Mouse (Mus musculus) gastrocnemius, postnatal 4 days (tissue): ENCODE measurements around the gene Slc6a17. TPM values are rescaled to one million over a fixed set of nuclear protein-coding genes. Genes with fewer than 3 reads are reported as not detected.

ENCODE experiments used
- DNase-seq, 2 experiments: peaks; one replicate each; pipeline ENCODE4 v3.0.0; 2021 to 2022; ENCODE audit warnings: low spot score in 2 of 2, mixed read lengths in 2 of 2
- total RNA-seq, 2 experiments: library from RNA; stranded (reverse); gene quantifications; 2 replicates each; pipeline ENCODE4 v1.2.3; 2021

Gene Slc6a17
- total RNA-seq, 2 experiments from 2014 or later = 1.2 to 1.4 TPM

GRCm38 (mm10) chr3:107469059-107469458 lies 48.8 kb downstream of the Slc6a17 start:
- no peak for DNase-seq

- no peak for DNase-seq
Measured at GRCm38 (mm10) chr3:107468106-107468505, 49.7 kb downstream of the Slc6a17 start.

- DNase-seq = peak; percentile 44 to 70
Measured at GRCm38 (mm10) chr3:107466577-107466976, 51.2 kb downstream of the Slc6a17 start.

- DNase-seq = peak; percentile 71 to 79
Measured at GRCm38 (mm10) chr3:107462160-107462559, 55.7 kb downstream of the Slc6a17 start.

- DNase-seq = no peak
Measured at GRCm38 (mm10) chr3:107459773-107460431, 57.9 kb downstream of the Slc6a17 start.

GRCm38 (mm10) chr3:107459196-107459772 lies 58.5 kb downstream of the Slc6a17 start, which contains the start of gene Kcnc4:
Gene Kcnc4, minus strand, starts transcription at chr3:107459552.
- peak in 1 of 2 experiments; percentile 32 for DNase-seq

- DNase-seq = no peak
Measured at GRCm38 (mm10) chr3:107458528-107459195, 59.2 kb downstream of the Slc6a17 start.

GRCm38 (mm10) chr3:107458104-107458503 lies 59.7 kb downstream of the Slc6a17 start:
- no peak for DNase-seq

- no peak for DNase-seq
Measured at GRCm38 (mm10) chr3:107454280-107454679, 63.5 kb downstream of the Slc6a17 start.

- no peak for DNase-seq
Measured at GRCm38 (mm10) chr3:107446822-107447221, 71.0 kb downstream of the Slc6a17 start.

GRCm38 (mm10) chr3:107443866-107444265 lies 74.0 kb downstream of the Slc6a17 start:
- no peak for DNase-seq

- DNase-seq = no peak
Measured at GRCm38 (mm10) chr3:107442191-107442590, 75.6 kb downstream of the Slc6a17 start.

- no peak for DNase-seq
Measured at GRCm38 (mm10) chr3:107441306-107441705, 76.5 kb downstream of the Slc6a17 start.

- no peak for DNase-seq
Measured at GRCm38 (mm10) chr3:107439280-107439679, 78.5 kb downstream of the Slc6a17 start.

GRCm38 (mm10) chr3:107437666-107438065 lies 80.2 kb downstream of the Slc6a17 start:
- DNase-seq = no peak

- DNase-seq = no peak
Measured at GRCm38 (mm10) chr3:107436434-107436833, 81.4 kb downstream of the Slc6a17 start.

GRCm38 (mm10) chr3:107433614-107434013 lies 84.2 kb downstream of the Slc6a17 start:
- DNase-seq = peak in 1 of 2 experiments; percentile 41

- DNase-seq = peak in 1 of 2 experiments; percentile 40
Measured at GRCm38 (mm10) chr3:107431268-107431667, 86.5 kb downstream of the Slc6a17 start.

- DNase-seq = no peak
Measured at GRCm38 (mm10) chr3:107424258-107425041, 93.4 kb downstream of the Slc6a17 start.

- no peak for DNase-seq
Measured at GRCm38 (mm10) chr3:107420156-107420555, 97.7 kb downstream of the Slc6a17 start.
